Mouse (Mus musculus) left cerebral cortex, postnatal 4 days (tissue): Measurements from ENCODE around the gene Hist1h2bn. TPM values are rescaled to one million over a fixed set of nuclear protein-coding genes. Genes with fewer than 3 reads are reported as not detected.
"Not testable (repeated sequence)": the region's sequence is repeated elsewhere in the genome, so short reads cannot be mapped to it uniquely, and the experiment has no call there.

Experiments used
- DNase-seq: peaks from one replicate; pipeline ENCODE4 v3.0.0-alpha.2; 2022
- intact Hi-C: fragments of 180-260 bp; cut with DNase I; formaldehyde crosslinking; loops from one replicate; pipeline ENCODE4 v1.15.1; 2025
- total RNA-seq, 2 experiments: library from RNA; stranded (reverse); gene quantifications; 2 replicates each; pipeline ENCODE4 v1.2.3; 2021

Gene Hist1h2bn
- 10 to 100 TPM; 57.6 to 68.8 TPM for total RNA-seq

- intact Hi-C loops, result not testable (repeated sequence)
- DNase-seq, result peak; percentile 45
Observed at GRCm38 (mm10) chr13:21753524-21754285, at the start of gene Hist1h2bn, which contains the start of gene Hist1h2ak. TSS of gene Hist1h2bn (plus strand) at chr13:21754123. TSS of gene Hist1h2ak (minus strand) at chr13:21753827.

GRCm38 (mm10) chr13:21706669-21707068, 47.3 kb upstream of the Hist1h2bn start:
- no peak for DNase-seq
- intact Hi-C loops, result no loop called here

GRCm38 (mm10) chr13:21710031-21710711, 43.8 kb upstream of the Hist1h2bn start:
- intact Hi-C loops, result loop anchor here (5.0 kb wide), 1 partner anchor 1702 kb away; no protein-coding TSS in a partner anchor
- DNase-seq, result peak; percentile 90

GRCm38 (mm10) chr13:21710821-21711525, 43.0 kb upstream of the Hist1h2bn start:
- intact Hi-C loops, result loop anchor here (5.0 kb wide), 1 partner anchor 1701 kb away; no protein-coding TSS in a partner anchor
- DNase-seq, result peak; percentile 69

- no peak for DNase-seq
- intact Hi-C loops, result loop anchor here (5.0 kb wide), 1 partner anchor 1701 kb away; no protein-coding TSS in a partner anchor
Observed at GRCm38 (mm10) chr13:21711698-21712097, 42.2 kb upstream of the Hist1h2bn start.

GRCm38 (mm10) chr13:21714725-21715124, 39.2 kb upstream of the Hist1h2bn start:
- intact Hi-C loops, result loop anchor here (5.0 kb wide), 1 partner anchor 1698 kb away; no protein-coding TSS in a partner anchor
- peak; percentile 49 for DNase-seq

GRCm38 (mm10) chr13:21715131-21715863, 38.6 kb upstream of the Hist1h2bn start:
- peak; percentile 14 for DNase-seq
- intact Hi-C loops, result no loop called here

GRCm38 (mm10) chr13:21715864-21716539, 37.9 kb upstream of the Hist1h2bn start, which contains the start of the genes Hist1h2bl and Hist1h2ai:
TSS of gene Hist1h2bl (minus strand) at chr13:21716143.
TSS of gene Hist1h2ai (plus strand) at chr13:21716422.
- intact Hi-C loops, result not testable (repeated sequence)
- DNase-seq, result peak; percentile 74

GRCm38 (mm10) chr13:21716540-21717391, 37.2 kb upstream of the Hist1h2bn start:
- intact Hi-C loops, DNase-seq: not testable (repeated sequence)

- intact Hi-C loops, result not testable (repeated sequence)
- peak; percentile 83 for DNase-seq
Observed at GRCm38 (mm10) chr13:21717397-21718357, 36.2 kb upstream of the Hist1h2bn start, which contains the start of gene Hist1h3h. TSS of gene Hist1h3h (plus strand) at chr13:21717659.

GRCm38 (mm10) chr13:21718381-21719080, 35.4 kb upstream of the Hist1h2bn start:
- intact Hi-C loops, result no loop called here
- no peak for DNase-seq

GRCm38 (mm10) chr13:21721107-21721756, 32.7 kb upstream of the Hist1h2bn start:
- intact Hi-C loops, DNase-seq: not testable (repeated sequence)

- intact Hi-C loops, result not testable (repeated sequence)
- peak; percentile 60 for DNase-seq
Observed at GRCm38 (mm10) chr13:21721757-21722372, 32.1 kb upstream of the Hist1h2bn start, which contains the start of gene Hist1h2bm. TSS of gene Hist1h2bm (plus strand) at chr13:21722044.

- peak; percentile 26 for DNase-seq
- intact Hi-C loops, result no loop called here
Observed at GRCm38 (mm10) chr13:21722373-21722925, 31.5 kb upstream of the Hist1h2bn start.
